Mouse (Mus musculus) left cerebral cortex, adult 9 months (tissue): ENCODE data around the gene Pid1.

ENCODE experiments used
- DNase-seq, 2 experiments: peaks; one replicate each; pipeline ENCODE4 v3.0.0; 2022; ENCODE audit warnings: low spot score in 2 of 2

Pid1 gene

DNA sequence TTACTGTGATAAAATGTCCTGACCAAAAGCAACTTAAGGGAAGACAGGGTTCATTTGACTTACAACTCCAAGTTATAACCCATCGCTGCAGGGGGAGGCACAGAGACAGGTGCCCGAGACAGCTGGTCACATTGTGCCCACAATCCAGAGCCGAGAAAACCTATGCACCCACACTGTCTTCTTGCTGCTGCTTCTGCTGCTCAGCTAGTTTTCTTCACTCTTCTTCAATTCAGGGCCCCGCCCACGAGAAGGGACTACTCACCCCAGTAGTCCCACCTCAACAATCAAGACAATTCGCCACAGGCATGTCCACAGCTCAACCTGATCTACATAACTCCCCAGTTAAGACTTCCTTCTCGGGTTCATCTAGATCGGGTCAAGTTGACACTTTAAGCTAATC, at the start of gene Pid1:
Gene Pid1, minus strand, starts transcription at position 214 of the 400 bp plus-strand sequence.
- peak in 1 of 2 experiments; percentile 39 for DNase-seq

DNA sequence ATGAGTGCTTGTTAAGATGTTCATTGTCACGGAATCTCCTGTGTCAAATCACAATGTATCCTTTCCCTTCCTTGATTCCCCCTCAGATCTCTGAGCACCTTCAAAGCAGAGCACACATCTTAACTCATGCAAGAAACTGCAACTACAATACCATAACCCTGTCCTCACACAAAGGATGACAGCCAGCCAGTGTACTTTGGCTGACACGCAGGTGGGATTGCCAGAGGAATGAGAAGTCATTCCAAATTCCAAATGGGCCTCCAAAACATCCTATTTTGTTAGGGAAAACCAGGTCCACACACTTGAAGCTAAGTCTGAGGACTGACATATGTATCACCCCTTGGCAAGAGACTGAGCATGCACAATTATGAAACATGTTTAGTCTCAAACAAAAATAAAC, 45.5 kb upstream of the Pid1 start:
- no peak for DNase-seq

DNA sequence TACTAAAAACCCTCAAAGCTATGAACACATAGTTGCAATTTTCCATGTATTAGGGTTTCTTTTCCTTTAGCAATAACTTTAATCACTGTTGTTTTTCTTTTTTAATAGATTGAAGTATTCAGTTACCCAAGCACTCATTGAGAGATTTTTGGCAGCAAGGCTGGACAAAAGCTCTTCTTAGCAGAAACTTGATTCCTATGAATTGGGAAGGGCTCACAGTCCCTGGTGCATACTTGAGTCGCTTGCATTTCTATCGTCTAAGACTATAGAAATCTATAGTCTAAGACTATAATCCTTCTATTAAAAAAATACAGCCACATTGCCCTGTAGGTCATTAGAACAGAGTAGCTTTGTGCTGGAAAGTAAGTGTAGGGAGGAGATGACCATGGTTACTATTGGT, 44.9 kb upstream of the Pid1 start:
- no peak for DNase-seq

DNA sequence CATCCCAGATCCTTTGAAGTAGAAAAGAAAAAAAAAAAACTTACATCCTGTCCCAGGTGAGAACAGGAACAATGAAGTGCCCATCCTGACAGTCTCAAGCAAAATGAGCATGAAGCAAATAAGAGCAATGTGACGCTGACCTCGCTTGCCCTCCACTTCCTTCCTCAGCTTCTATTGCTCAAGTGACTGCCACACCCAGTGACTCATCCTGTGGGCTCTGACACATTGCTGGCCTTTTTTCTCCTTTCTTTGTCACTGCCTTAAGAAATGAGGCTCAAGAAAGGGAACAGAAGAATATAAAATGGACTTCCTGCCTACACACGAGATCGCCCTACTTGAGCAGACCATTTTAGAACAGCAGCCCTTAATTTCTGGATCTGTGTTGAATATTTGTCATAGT, 42.9 kb upstream of the Pid1 start:
- no peak for DNase-seq

DNA sequence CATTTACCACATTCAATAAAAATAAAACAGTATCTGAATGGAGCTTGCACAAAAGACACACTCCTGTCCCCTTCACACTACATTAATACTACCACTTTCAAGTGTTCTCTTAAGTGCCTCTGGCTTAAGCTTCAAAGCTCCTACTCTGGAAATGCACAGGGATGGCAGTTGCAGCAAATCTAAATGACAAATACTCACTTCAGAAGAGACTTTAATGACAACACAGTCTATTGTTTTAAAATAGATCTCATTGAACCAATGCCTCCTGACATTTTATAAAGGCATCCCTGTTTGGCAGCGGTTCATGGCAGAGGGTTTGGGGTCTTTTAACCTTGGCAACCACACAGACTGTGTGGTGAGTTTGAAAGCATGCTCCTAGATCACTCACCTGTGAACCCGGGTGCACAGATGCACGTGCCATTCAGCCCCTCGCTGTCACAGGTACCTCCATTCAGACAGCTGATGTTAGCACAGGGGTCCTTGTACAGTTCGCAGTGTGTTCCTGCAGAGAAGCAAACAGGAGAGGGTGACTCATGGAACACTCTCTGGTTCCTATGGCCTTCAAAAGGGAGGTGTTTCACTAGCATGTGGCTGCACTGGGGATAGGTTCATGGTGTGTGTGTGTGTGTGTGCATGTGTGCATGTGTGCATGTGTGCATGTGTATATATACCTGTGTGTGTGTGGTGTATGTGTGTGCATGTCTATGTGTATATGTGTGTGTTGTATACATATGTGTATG, 41.7 kb upstream of the Pid1 start:
- no peak for DNase-seq

DNA sequence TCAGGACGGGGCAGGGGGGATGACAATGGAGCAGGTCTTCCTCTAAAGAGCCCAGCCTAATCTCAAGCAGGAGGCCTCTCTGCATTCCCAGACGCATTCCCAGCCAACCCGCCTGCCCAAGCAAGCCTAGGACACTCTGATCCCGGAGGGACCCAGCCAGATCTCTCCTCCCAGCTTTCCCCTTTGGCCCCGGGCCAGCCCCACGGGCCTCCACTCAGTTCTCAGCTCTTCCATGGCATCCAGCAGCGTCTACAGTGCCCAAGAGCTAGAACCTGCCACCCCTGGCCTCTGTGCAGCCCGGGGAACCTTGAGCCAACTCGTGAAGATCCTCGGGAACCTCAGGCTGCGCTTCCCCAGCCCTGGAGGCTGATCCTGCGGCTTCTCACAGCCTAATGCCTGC, 40.9 kb upstream of the Pid1 start:
- no peak for DNase-seq

DNA sequence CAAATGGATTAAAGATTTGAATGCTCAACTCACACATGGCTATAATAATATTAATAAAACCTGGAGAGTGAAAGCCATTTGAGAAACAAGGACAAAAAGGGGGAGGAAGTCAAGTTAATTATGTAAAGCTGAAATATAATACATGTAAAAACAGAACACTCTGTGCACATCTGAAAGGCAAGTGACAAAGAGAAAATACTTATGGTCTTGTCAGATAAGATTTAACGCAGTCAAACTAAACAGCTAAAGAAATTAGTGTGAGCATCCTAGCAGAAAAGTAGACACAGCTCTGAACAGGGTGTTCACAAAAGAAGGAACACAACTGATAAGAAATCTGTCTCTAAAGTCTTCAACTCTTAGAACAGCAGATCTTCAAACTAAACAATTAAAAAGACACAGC, 38.2 kb upstream of the Pid1 start:
- DNase-seq: no peak

DNA sequence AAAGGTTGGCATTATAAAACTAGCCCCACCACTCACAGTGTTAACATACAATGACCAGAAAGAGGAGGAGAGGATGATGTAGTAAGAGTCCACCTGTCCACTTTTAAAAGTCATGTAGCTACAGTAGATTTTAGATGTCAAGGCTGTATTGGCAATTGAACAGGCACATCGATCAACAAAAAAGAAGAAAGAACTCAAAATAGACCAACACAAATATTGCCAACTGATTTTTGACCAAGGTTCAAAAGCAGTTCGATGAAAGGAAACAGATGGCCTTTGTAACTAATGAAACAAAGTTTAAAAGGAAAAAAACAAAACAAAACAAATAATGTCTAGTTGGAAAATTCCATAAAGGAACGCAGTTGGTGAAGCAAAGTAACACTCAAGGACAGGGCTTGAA, 35.7 kb upstream of the Pid1 start:
- DNase-seq: no peak

DNA sequence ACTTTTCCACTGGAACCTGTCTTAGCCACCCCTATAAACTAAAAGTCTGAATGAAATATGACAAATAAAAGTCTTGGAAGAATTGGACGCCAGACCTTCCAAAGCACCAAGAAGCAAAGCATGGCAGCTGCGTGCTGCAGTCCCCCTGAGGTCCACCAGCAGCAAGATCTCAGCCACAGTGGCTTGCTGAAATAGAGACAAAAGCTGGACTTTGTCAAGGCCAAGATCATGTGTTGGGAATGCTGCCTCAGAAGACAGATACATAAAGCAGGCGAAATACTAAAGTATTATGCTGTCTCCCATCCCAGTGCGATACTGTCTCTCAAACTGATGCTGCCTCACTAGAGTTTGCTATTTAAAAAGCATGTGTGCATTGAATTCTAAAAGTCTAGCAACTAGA, 35.1 kb upstream of the Pid1 start:
- no peak for DNase-seq

DNA sequence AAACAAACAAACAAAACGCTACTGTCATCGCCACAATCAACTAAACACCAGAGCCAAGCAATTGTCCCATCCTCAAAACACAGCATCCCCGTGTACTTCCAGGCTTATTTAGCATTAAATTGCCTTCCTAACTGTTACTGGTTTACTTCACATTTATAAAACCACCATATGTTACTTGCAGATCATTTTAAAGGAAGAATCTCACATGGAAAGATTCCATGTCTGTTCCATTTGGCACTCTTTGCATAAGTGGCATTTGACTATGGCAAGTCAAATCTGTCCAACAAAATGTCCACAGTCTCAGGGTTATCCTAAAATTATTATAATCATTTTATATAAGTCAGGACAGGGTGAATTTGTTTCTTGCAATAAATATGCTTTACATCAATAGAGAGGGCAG, 32.8 kb upstream of the Pid1 start:
- DNase-seq: no peak

DNA sequence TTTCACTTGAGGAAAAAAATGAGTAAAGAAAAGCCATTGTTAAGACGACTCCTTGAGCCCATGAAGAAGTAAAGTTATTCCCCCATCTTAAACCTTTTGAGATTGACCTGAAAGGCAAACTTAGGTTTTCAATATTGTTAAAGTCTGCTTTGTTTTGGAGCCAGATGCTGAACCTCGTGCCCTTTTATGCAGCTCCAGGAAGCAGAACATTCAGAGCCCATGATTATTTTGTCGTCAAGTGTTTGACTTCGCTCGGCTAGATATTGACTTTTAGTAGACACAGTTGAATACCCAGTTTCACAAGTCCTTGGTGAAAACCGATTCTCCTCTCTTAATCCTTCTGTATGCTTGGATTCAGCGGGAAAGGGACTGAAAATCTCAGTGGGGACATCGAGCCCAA, 31.9 kb upstream of the Pid1 start:
- DNase-seq: no peak

DNA sequence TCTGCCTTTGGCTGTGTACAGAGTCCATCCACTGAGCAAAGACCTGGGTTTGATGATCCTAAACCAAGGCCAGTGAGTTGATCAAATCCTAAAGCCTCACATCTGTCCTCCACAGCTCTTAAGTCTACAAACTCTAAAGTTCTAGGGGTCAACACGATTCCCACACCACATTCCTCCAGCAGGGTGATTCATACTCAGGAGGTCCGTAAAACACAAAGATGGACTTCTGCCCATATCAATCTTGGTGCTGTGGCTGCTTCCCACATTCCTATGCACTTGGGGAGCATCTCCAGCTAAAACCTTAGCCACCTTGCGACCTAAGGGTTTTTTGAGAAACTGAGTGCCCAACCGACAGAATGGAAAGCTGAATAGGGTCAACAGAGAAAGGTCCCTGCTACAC, 27.0 kb upstream of the Pid1 start:
- DNase-seq: no peak

DNA sequence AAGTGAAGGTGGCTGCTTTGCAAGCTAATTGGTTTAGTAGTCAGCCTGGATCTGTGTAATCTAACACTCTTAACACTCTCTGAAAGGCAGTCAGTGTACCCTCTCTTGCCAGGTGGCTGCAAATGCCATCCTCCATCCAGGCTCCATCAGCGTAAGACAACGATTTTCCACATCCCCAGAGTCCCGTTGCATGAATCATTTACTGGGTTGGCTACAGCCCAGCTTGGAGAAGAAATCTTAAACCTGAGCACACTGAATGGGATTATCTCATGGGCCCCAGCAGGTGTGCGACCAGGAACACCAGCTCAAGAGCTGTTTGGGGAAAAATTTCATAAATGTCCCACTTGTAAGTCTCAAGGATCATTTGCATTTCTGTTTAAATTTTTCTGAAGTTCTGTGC, 23.6 kb upstream of the Pid1 start:
- DNase-seq: peak in 1 of 2 experiments; percentile 35

DNA sequence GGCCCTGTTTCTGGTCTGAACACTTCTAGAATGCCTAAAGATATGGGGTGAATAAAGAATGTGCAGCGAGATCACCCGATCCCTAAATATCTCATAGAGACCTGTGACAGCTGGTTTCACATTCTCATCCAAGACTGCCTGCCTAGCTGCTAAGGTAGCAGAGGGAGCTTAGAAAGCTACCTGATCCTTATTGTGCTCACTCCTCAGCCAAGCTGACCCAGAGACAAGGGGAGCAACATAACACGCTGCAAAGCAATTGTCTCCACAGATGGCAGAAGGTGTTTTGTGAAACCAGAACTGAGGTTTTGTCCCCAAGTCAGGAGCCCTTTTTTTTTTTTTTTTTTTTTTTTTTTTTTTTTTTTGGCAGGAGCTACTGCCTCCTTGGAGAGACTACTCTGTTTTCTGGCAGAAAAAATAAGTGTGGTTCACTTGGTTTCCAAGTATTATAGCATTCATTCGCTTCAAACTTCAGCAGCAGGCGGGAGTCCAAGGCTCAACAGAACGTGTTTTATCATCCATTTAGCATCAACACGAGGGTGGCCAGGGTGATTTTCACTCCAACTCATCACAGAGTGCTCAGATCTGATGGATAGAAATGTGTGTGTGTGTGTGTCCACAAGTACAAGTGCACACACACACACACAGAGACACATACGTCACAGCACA, 22.6 kb upstream of the Pid1 start:
- DNase-seq: peak in 1 of 2 experiments; percentile 52

DNA sequence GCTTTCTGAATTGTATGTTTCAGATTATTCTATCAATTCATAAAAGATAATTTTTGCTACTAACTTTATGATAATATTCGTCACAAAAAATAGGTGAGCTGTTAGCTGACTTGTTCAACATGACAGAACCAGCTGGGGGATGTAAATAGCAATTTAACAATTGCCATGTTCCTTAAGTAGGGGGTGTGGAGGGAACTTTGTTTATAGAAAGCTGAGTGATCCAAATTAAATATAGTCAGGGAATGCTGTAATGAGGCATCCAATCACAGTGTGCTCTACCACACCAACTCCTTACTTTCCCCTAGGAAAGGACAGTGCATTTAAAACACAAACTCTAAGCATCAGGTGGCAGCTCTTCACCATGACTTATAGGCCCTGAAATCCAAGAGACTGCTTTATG, 18.7 kb upstream of the Pid1 start:
- DNase-seq: no peak

DNA sequence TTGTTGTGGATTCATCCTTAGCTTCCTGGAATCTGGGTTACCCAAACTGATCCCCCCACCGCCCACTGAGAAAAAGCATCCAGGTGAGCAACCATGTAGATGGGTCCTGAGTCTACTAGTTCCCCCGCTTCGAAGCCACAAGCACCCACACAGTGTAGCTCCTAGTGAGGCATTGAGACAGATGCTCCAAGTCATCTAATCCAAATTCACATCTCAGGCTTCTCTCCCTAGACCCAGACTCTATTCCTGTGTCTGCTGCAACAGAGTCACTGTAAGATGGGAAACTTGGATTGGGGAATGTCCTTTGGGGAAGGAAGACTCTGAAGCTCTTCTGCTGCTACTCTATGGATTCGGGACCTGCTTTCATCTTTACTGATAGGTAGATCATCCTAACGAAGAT, 18.1 kb upstream of the Pid1 start:
- DNase-seq: no peak

DNA sequence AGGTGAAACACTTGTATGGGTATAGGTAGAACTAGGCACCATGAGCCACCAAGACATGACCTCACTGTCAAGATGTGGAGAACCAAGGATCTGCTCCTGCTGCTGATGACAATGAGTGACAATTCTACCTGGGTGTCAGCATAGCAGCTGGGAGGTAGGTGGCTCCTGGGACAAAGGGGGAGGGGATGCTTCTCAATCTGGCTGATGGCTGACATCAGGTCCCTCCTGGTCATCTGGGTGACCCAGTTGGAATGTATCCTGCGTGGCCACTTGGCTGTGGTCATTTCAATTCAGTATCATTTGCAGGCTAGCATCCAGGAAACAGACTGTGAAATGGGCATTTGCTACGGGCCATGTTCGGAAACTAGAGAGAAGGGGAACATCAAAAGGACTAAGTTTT, 16.9 kb upstream of the Pid1 start:
- no peak for DNase-seq

DNA sequence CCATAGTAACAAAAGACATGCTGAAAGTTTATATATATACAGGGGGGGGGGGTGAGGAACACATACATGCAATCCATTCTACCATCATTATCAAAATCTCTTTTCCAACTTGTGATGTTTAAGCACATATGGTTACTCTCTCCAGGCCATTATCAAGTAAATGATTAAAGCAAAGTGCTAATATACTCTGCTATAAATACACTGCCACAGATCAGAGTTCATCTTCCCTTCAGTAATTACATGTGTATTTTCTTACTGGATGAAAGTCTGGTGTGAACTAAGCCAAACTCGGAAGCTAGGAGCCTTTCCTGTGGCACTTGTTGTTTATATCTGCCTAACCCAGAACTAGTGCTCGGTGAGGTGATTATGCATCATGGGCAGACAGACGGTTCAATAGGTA, 3.8 kb upstream of the Pid1 start:
- no peak for DNase-seq

DNA sequence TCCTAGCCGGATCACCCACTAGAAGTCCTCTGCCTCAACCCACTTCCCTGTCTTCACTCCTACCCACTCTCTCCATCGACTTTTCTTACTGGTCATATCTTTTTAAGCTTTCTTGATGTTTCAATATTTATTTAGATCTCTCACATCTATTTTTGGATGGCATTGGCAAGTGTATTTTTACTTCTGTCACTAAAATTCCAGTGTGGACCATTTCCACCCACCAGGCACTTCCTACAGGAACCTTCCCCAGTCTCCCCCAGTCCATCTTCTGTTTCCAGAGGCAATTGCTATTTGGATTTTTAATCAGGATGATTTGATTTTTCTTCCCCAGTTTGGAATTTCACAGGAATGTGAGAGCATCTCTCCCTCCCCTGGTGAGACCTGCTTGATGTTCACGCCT, 2.6 kb upstream of the Pid1 start:
- no peak for DNase-seq

DNA sequence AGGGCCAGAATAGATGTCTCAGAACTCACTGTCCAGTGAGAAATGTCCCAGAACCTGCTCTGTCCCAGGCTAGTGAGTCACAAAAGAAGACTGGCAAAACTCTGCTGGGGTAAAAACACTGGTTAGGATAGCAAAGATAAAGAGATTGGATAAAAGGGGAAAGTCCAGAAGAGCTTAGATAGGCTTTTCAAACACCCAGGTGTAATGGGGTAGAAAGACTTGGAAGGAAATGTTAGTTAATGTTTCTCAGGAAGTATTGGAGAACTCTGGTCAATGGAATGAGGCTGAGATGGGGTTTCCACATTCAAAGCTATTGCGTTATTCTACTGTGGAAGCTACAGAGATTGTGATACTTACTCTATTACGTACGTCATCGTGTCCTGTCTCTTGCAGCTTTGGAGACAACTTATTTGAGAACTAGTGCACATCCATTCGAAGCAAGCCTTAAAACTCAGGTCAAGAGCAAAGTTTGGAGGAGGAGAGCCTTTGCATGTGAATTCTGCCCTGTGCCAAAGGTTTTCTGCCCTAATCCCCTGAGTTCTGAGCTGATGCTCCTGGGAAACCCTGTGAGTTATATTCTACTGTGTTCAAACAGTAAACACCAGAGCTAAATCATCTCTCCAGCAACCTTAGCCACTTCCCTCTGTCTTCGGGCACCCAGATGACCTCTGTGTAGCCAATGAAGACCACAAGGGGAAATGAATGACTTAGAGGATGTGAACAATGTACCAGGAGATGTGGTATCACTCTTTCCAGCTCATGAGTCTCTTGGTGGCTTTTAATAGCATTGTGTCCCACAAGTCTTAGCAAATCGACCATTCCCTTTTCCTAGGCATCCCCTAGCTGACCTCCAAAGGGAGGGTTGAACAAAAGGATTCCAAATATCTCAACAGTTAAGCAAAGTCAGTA, 1.0 kb downstream of the Pid1 start:
- DNase-seq: no peak

DNA sequence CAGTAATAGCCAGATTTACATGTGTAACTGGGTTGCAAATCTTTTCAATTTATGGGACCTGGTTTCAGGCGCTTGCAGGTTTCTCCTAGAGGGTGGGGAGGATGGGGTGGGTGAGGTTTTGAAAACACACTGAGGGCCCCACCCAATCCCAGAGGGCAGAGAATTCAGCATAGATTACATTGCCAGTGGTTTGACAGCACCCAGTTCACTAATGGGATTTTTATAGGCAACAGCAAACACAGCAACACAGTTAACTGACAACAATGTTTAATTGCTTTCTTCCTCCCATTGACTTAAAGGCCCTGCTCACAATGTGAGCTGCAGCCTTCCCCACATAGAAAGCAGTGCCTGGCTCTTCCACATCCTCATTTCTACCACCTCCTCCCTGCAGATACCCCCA, 1.8 kb downstream of the Pid1 start:
- DNase-seq: no peak

DNA sequence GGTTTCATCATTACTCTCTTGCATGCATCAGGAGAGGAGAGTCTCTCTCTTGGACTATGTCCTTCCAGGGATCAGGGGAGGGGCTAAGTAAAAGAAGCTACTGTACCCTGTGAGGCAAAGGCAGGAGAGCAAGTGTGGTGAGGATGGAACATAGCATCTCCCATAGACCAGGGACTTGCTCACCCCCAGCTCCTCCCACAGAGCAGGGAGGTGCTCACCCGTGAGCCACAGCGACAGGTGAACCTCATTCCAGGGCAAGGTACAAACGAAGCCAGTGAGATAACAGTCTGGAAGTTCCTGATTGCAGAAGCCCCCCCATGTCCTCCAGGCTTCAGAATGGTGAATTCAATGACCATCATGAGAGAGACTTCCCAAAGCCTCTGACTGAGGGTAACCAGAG, 2.6 kb downstream of the Pid1 start:
- DNase-seq: no peak
